Mouse (Mus musculus): ENCODE data around the gene B020011L13Rik.
"Not testable (repeated sequence)": the region's sequence is repeated elsewhere in the genome, so short reads cannot be mapped to it uniquely, and the experiment has no call there.

Gene B020011L13Rik

DNA sequence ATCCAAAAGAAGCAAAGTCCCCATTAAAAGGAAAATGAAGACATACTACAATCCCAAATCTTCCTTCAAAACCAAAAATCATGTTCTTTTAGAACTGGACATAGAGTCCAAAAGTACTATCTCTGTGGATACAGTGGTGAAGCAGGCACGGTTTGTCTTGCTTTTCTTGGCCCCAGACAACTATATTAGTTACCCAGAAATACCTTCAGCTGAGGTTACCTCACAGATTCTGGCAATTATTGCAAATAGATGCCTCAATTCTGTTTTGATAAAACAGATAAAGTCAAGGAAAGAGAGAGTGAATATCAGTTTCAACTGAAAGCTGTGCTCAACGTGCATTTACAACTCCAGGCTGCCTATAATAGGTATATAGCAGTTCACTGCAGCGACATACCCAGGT is at the start of gene B020011L13Rik:
Gene B020011L13Rik, plus strand, starts transcription at position 301 of the 400 bp plus-strand sequence.
- DNase-seq (ENCODE audit: low spot score in 2 of 2), result not testable (repeated sequence)

DNA sequence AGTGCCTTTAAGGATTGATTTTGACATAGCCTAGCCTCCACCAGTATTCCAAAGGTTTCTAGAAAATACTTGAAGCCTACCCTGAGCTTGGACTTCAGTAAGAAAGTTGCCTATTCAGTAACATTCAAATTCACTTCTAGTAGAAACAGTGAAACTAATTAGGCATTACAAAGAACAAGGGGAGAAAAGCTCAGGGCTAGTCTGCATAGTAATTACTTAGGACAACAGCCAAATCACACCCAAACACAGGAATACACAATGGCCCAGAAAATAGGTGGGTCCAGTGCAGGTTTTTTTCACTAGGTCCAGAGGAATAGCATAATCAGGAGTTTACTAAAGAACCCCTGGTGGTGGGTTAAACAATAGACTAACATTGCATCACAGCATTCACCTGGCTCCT is 35.3 kb downstream of the B020011L13Rik start:
- not testable (repeated sequence) for DNase-seq (ENCODE audit: low spot score in 2 of 2)

DNA sequence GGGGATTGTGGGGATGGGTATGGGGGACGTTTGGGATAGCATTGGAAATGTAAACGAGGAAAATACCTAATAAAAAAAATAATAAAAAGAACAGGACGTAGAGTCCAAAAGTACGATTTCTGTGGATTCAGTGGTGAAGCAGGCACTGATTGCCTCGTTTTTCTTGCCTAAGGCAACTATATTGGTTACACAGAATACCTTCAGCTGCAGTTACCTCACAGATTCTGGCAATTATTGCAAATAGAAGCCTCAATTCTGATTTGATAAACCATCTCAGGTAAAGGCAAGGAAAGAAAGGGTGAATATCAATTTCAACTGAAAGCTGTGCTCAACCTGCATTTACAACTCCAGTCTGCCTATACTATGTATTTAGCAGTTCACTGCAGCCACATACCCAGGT is 48.8 kb downstream of the B020011L13Rik start, which contains the start of gene Gm28360:
Gene Gm28360, plus strand, starts transcription at position 301 of the 400 bp plus-strand sequence.
- not testable (repeated sequence) for DNase-seq (ENCODE audit: low spot score in 2 of 2)

DNA sequence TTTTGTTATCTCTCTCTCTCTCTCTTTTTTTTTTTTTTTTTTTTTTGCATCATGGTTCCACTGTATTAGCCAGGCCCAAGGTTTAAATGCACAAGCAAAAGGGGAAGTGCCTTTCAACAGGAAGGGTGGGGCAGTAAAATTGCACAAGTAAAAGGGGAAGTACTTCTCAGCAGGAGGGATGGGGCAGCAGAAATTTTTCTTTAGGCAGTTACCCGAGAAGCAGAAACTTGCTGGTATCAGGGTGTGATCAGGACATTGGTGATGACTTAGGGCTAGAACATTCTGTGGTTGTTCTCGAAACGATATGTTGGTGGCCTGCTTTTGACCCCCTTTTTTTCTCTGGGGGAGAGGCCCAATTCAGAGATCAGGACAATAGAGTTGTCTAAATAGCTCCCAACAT is 70.8 kb downstream of the B020011L13Rik start:
- not testable (repeated sequence) for DNase-seq (ENCODE audit: low spot score in 2 of 2)
